Mouse (Mus musculus) lung, adult 2 months (tissue): ENCODE measurements around the gene Ccdc141. TPM values are rescaled to one million over a fixed set of nuclear protein-coding genes. Genes with fewer than 3 reads are reported as not detected.

ENCODE experiments used
- DNase-seq: peaks from one replicate; pipeline ENCODE4 v3.0.0; 2022
- H3K4me1 ChIP-seq: fragments of 200-500 bp; 2 replicates; pipeline ENCODE4 v1.6.1; 2011; ENCODE audit warnings: low read length; ENCODE audit not compliant: control insufficient read depth, insufficient read depth
- H3K4me3 ChIP-seq: fragments of 200-500 bp; replicated peaks from 2 replicates; pipeline ENCODE3; 2011; ENCODE audit warnings: low read depth, mild to moderate bottlenecking, control low read depth, low read length; ENCODE audit errors: extremely low read depth
- CTCF ChIP-seq: fragments of 200-500 bp; IDR thresholded peaks from 2 replicates; pipeline ENCODE4 v1.5.1; 2011; ENCODE audit warnings: mild to moderate bottlenecking, low read length, control low read depth; ENCODE audit not compliant: insufficient read depth
- POLR2A ChIP-seq: fragments of 200-500 bp; IDR thresholded peaks from 2 replicates; pipeline ENCODE4 v1.6.1; 2011; ENCODE audit warnings: low read depth, mild to moderate bottlenecking, control low read depth, low read length, borderline replicate concordance; ENCODE audit errors: extremely low read depth
- WGBS: fragments of 180-500 bp; shearing (Covaris S2); methylation state at CpG from one replicate; pipeline ENCODE4 v1.1.7; 2018; 5-methylcytosine and 5-hydroxymethylcytosine counted together
- polyA plus RNA-seq: library from polyadenylated mRNA; depleted of rRNA; stranded (reverse); fragments of >200 nt; gene quantifications from 2 replicates; pipeline ENCODE4 v1.2.3, GENCODE M21; 2012

The Ccdc141 gene
- polyA plus RNA-seq, 1 experiment, result 19.8 TPM

GRCm38 (mm10) chr2:77148215-77148614, 22.2 kb downstream of the Ccdc141 start:
- Histone ChIP-seq H3K4me3 (no peak overlapping the region), H3K4me1 (no peaks in the 10 kb centered on the region; the same call in 1 of the 2 replicates)
- TF ChIP-seq CTCF, result no peak
- TF ChIP-seq POLR2A, result no peak
- WGBS, result 41% methylated on average over 4 of the region's 4 CpGs
- DNase-seq, result no peak

- WGBS, result 88% methylated on average over 2 of the region's 2 CpGs
- no peak for DNase-seq
- Histone ChIP-seq H3K4me1 (no peaks in the 10 kb centered on the region; the same call in 1 of the 2 replicates), H3K4me3 (no peak overlapping the region)
- TF ChIP-seq CTCF (no peak), POLR2A (no peak)
Measured at GRCm38 (mm10) chr2:77146968-77147367, 23.5 kb downstream of the Ccdc141 start.

- Histone ChIP-seq H3K4me1 (no peaks in the 10 kb centered on the region; the same call in 1 of the 2 replicates), H3K4me3 (no peak overlapping the region)
- TF ChIP-seq CTCF, result no peak
- no peak for TF ChIP-seq POLR2A
- no peak for DNase-seq
- WGBS, result 46% methylated on average over 3 of the region's 3 CpGs
Measured at GRCm38 (mm10) chr2:77146291-77146690, 24.1 kb downstream of the Ccdc141 start.

- H3K4me1 ChIP-seq, result no peaks in the 10 kb centered on the region
- DNase-seq, result no peak
- H3K4me3 ChIP-seq, result no peak overlapping the region
- TF ChIP-seq CTCF (no peak), POLR2A (no peak)
- WGBS, result 41% methylated on average over 6 of the region's 6 CpGs
Measured at GRCm38 (mm10) chr2:77143536-77143935, 26.9 kb downstream of the Ccdc141 start.

- H3K4me1 ChIP-seq, result peaks cover 5% of the 10 kb centered on the region
- DNase-seq, result no peak
- WGBS, result 53% methylated on average over 6 of the region's 6 CpGs
- TF ChIP-seq CTCF (no peak), POLR2A (no peak)
- H3K4me3 ChIP-seq, result no peak overlapping the region
Measured at GRCm38 (mm10) chr2:77138879-77139278, 31.6 kb downstream of the Ccdc141 start.

GRCm38 (mm10) chr2:77134906-77135305, 35.5 kb downstream of the Ccdc141 start:
- TF ChIP-seq POLR2A, result no peak
- TF ChIP-seq CTCF, result no peak
- Histone ChIP-seq H3K4me1 (peaks cover 5% of the 10 kb centered on the region), H3K4me3 (no peak overlapping the region)
- WGBS, result 12% methylated on average over 1 of the region's 1 CpGs
- DNase-seq, result no peak

- H3K4me3 ChIP-seq, result no peak overlapping the region
- peaks cover 5% of the 10 kb centered on the region for H3K4me1 ChIP-seq
- 64% methylated on average over 1 of the region's 1 CpGs for WGBS
- no peak for TF ChIP-seq CTCF
- TF ChIP-seq POLR2A, result no peak
- DNase-seq, result no peak
Measured at GRCm38 (mm10) chr2:77133407-77133806, 37.0 kb downstream of the Ccdc141 start.

GRCm38 (mm10) chr2:77126939-77127338, 43.5 kb downstream of the Ccdc141 start:
- H3K4me3 ChIP-seq, result no peak overlapping the region
- DNase-seq, result no peak
- no peak for TF ChIP-seq POLR2A
- TF ChIP-seq CTCF, result no peak
- 90% methylated on average over 1 of the region's 1 CpGs for WGBS
- no peaks in the 10 kb centered on the region for H3K4me1 ChIP-seq

- no peak overlapping the region for H3K4me3 ChIP-seq
- no peak for DNase-seq
- TF ChIP-seq CTCF (no peak), POLR2A (no peak)
- 31% methylated on average over 6 of the region's 6 CpGs for WGBS
- H3K4me1 ChIP-seq, result no peaks in the 10 kb centered on the region; the same call in 1 of the 2 replicates
Measured at GRCm38 (mm10) chr2:77118102-77118501, 52.3 kb downstream of the Ccdc141 start.

- DNase-seq, result no peak
- H3K4me1 ChIP-seq, result no peaks in the 10 kb centered on the region; the same call in 1 of the 2 replicates
- TF ChIP-seq POLR2A, result no peak
- TF ChIP-seq CTCF, result no peak
- H3K4me3 ChIP-seq, result no peak overlapping the region
- WGBS, result 52% methylated on average over 2 of the region's 2 CpGs
Measured at GRCm38 (mm10) chr2:77114335-77114734, 56.1 kb downstream of the Ccdc141 start.
